Mouse (Mus musculus) stomach, embryonic 15.5 days (tissue): ENCODE measurements around the gene Fpr-rs6. TPM values are rescaled to one million over a fixed set of nuclear protein-coding genes. Genes with fewer than 3 reads are reported as not detected.

Source experiments
- ATAC-seq: fragments of 200-750 bp; cut with Nextera tagmentation; 2 replicates; pipeline ENCODE4 v1.8.0; 2017; ENCODE audit warnings: low read depth, moderate number of reproducible peaks, moderate TSS enrichment; ENCODE audit not compliant: insufficient read depth, low FRiP score
- H3K27ac ChIP-seq: fragments of 300-500 bp; sonication (generic); 2 replicates; pipeline ENCODE4 v1.5.1; 2015; ENCODE audit warnings: mild to moderate bottlenecking, inconsistent platforms
- H3K27me3 ChIP-seq: fragments of 300-500 bp; sonication (generic); replicated peaks from 2 replicates; pipeline ENCODE4 v1.6.1; 2015; ENCODE audit warnings: inconsistent platforms
- H3K36me3 ChIP-seq: fragments of 300-500 bp; sonication (generic); 2 replicates; pipeline ENCODE4 v1.6.1; 2015; ENCODE audit warnings: inconsistent platforms
- H3K4me1 ChIP-seq: fragments of 300-500 bp; sonication (generic); 2 replicates; pipeline ENCODE4 v1.6.1; 2015; ENCODE audit warnings: inconsistent platforms
- H3K4me2 ChIP-seq: fragments of 300-500 bp; sonication (generic); 2 replicates; pipeline ENCODE4 v1.6.1; 2015; ENCODE audit warnings: mild to moderate bottlenecking, inconsistent platforms
- H3K4me3 ChIP-seq: fragments of 300-500 bp; sonication (generic); replicated peaks from 2 replicates; pipeline ENCODE4 v1.5.1; 2015; ENCODE audit warnings: inconsistent platforms
- H3K9ac ChIP-seq: fragments of 300-500 bp; sonication (generic); 2 replicates; pipeline ENCODE4 v1.6.1; 2015; ENCODE audit warnings: inconsistent platforms
- H3K9me3 ChIP-seq: fragments of 300-500 bp; sonication (generic); 2 replicates; pipeline ENCODE4 v1.6.1; 2016; ENCODE audit warnings: inconsistent platforms
- polyA plus RNA-seq: library from polyadenylated mRNA; unstranded; fragments of >200 nt; fragmentation: Nextera tagmentation; extraction: Ambion mirVana; gene quantifications from 2 replicates; pipeline ENCODE4 v1.2.1, GENCODE M21; 2015

Gene Fpr-rs6
- not detected in 2 replicates for polyA plus RNA-seq

GRCm38 (mm10) chr17:20182997-20183396 lies at the start of gene Fpr-rs6:
TSS of gene Fpr-rs6 (minus strand) at chr17:20183097.
- Histone ChIP-seq H3K4me3 (no peak within 1 kb of the TSS), H3K4me2 (no peak within 1 kb of the TSS), H3K27me3 (no peaks in the 10 kb centered on the region), H3K27ac (no peak within 1 kb of the TSS), H3K36me3 (no peaks in the 10 kb centered on the region), H3K9ac (no peak within 1 kb of the TSS), H3K4me1 (no peaks in the 10 kb centered on the region), H3K9me3 (no peaks in the 10 kb centered on the region)
- no peak for ATAC-seq

Other genes with a start within 250 kb of the Fpr-rs6 start
- not detected in 2 replicates for gene Vmn2r104, start 134.8 kb downstream of the Fpr-rs6 start, polyA plus RNA-seq
- not detected in 2 replicates for gene Fpr-rs7, start 68.9 kb downstream of the Fpr-rs6 start, polyA plus RNA-seq
- not detected in 2 replicates for gene Vmn2r105, start 52.0 kb upstream of the Fpr-rs6 start, polyA plus RNA-seq
- gene Vmn2r106, start 102.5 kb upstream of the Fpr-rs6 start, polyA plus RNA-seq, result not detected in 2 replicates
- gene Vmn2r107, start 162.1 kb upstream of the Fpr-rs6 start, polyA plus RNA-seq, result not detected in 2 replicates
- not detected in 2 replicates for gene Vmn1r224, start 231.0 kb upstream of the Fpr-rs6 start, polyA plus RNA-seq